Mouse (Mus musculus): ENCODE results near the gene Eral1. TPM values are rescaled to one million over a fixed set of nuclear protein-coding genes. Genes with fewer than 3 reads are reported as not detected.

The Eral1 gene
- total RNA-seq (2014; rRNA removed), result 27.4 and 30.3 TPM in 2 replicates
- polyA plus RNA-seq (2015; fragmentation: Nextera tagmentation; extraction: Ambion mirVana), result 25.5 and 26.7 TPM in 2 replicates

GRCm38 (mm10) chr11:78079961-78080921, at the start of gene Eral1:
Gene Eral1 (minus strand): TSS chr11:78080383.
- Histone ChIP-seq H3K4me1 (ENCODE audit: insufficient read depth) (peaks cover 12% of the 10 kb centered on the region), H3K27me3 (ENCODE audit: insufficient read depth, low read length) (no peaks in the 10 kb centered on the region; the same call in 1 of the 2 replicates), H3K9me3 (ENCODE audit: low read length) (no peaks in the 10 kb centered on the region), H3K36me3 (ENCODE audit: insufficient read depth) (peaks cover 13% of the 10 kb centered on the region), H3K4me2 (ENCODE audit: low read depth) (peak within 1 kb of the TSS; percentile 83), H3K4me3 (ENCODE audit: low read depth, low read length) (peak within 1 kb of the TSS; percentile 86), H3K9ac (peak within 1 kb of the TSS; percentile 89), H3K27ac (ENCODE audit: low read depth, low read length) (peak within 1 kb of the TSS; percentile 81)
- 1% methylated on average over 42 of the region's 42 CpGs for WGBS
- peak; percentile 38; the same call in 1 of the 2 replicates for TF ChIP-seq CTCF (IDR thresholded peaks at IDR 0.05; ENCODE audit: low read depth)
- DNase-seq (peak; percentile 95), ATAC-seq (peak; percentile 99)

DNA sequence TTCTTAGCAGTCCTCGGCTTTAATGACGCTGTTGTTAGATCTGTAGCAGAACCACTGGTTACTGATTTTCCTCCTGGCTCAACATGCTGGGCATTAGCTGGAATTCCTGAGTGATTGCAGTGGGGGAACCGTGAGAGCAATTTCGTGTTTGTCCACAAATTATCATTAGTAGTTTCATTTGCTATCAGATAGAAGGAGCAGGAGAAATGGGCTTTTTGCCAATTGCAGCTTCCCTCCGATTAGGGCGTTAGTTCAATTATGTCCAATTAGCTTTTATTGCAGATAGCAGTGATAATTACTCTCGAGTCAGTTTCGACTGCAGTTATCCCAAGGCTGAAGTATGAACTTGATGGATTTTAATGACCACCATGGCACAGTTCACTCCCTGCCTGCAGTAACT, 49.3 kb upstream of the Eral1 start:
- no peaks in the 10 kb centered on the region for H3K27me3 ChIP-seq (ENCODE audit: insufficient read depth, low read length)
- WGBS, result 31% methylated on average over 8 of the region's 8 CpGs
- no peak overlapping the region for H3K4me2 ChIP-seq (ENCODE audit: low read depth)
- no peak overlapping the region for H3K27ac ChIP-seq (ENCODE audit: low read depth, low read length)
- no peak overlapping the region for H3K9ac ChIP-seq
- DNase-seq (no peak), ATAC-seq (no peak)
- no peaks in the 10 kb centered on the region for H3K36me3 ChIP-seq (ENCODE audit: insufficient read depth)
- no peaks in the 10 kb centered on the region for H3K9me3 ChIP-seq (ENCODE audit: low read length)
- H3K4me3 ChIP-seq (ENCODE audit: low read depth, low read length), result no peak overlapping the region
- no peak for TF ChIP-seq CTCF (IDR thresholded peaks at IDR 0.05; ENCODE audit: low read depth)
- no peaks in the 10 kb centered on the region for H3K4me1 ChIP-seq (ENCODE audit: insufficient read depth)

DNA sequence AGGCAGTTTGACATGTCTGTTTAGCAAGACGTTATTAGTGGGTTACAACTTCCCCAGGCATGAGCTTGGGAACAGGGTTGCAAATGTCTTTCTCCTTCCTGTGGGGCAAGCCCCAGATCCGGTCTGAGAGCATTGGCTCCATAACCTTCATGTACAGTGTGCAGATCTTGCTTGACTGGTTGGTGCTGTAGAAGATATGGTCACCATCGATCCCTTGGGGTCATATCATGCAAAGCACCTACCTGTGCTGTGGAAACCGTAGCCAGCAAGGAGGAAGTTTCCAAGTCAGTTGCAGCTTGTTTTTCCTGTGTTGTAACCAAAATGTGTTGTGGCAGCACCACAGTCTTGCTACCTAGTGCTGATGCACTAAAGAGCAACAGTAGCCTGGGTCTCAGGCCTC, 46.6 kb upstream of the Eral1 start:
- Histone ChIP-seq H3K27me3 (ENCODE audit: insufficient read depth, low read length) (no peaks in the 10 kb centered on the region), H3K9me3 (ENCODE audit: low read length) (no peaks in the 10 kb centered on the region), H3K9ac (no peak overlapping the region), H3K4me1 (ENCODE audit: insufficient read depth) (no peaks in the 10 kb centered on the region), H3K36me3 (ENCODE audit: insufficient read depth) (no peaks in the 10 kb centered on the region), H3K27ac (ENCODE audit: low read depth, low read length) (no peak overlapping the region), H3K4me2 (ENCODE audit: low read depth) (no peak overlapping the region), H3K4me3 (ENCODE audit: low read depth, low read length) (no peak overlapping the region)
- no peak for TF ChIP-seq CTCF (IDR thresholded peaks at IDR 0.05; ENCODE audit: low read depth)
- no peak for DNase-seq
- no peak for ATAC-seq
- WGBS, result 86% methylated on average over 4 of the region's 4 CpGs

DNA sequence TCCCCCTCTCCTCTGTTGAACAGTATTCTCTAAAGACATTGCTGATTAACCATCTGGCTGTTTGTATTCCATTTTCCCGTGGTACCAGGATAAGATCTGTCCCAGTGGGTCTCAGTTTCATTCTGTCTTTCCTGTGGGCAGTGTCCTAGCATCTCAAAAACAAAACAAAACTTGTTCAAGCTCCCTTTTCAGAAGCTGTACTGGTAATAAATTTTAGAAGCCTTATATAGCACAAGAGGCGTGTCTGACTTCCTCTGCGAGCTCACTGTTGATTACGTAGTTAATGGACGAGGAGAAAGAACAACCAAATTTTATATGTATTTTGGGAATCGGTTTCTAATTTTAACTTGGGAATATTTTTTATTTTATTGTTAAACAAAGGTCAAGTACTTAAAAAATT, 45.5 kb upstream of the Eral1 start:
- no peaks in the 10 kb centered on the region for H3K9me3 ChIP-seq (ENCODE audit: low read length)
- no peaks in the 10 kb centered on the region for H3K36me3 ChIP-seq (ENCODE audit: insufficient read depth)
- no peaks in the 10 kb centered on the region for H3K27me3 ChIP-seq (ENCODE audit: insufficient read depth, low read length)
- H3K4me3 ChIP-seq (ENCODE audit: low read depth, low read length), result no peak overlapping the region
- no peaks in the 10 kb centered on the region for H3K4me1 ChIP-seq (ENCODE audit: insufficient read depth)
- WGBS, result 77% methylated on average over 6 of the region's 6 CpGs
- no peak overlapping the region for H3K27ac ChIP-seq (ENCODE audit: low read depth, low read length)
- no peak for TF ChIP-seq CTCF (IDR thresholded peaks at IDR 0.05; ENCODE audit: low read depth)
- no peak for DNase-seq
- no peak overlapping the region for H3K4me2 ChIP-seq (ENCODE audit: low read depth)
- no peak for ATAC-seq
- no peak overlapping the region for H3K9ac ChIP-seq

- H3K4me3 ChIP-seq (ENCODE audit: low read depth, low read length), result no peak overlapping the region
- no peaks in the 10 kb centered on the region for H3K27me3 ChIP-seq (ENCODE audit: insufficient read depth, low read length)
- no peak overlapping the region for H3K4me2 ChIP-seq (ENCODE audit: low read depth)
- no peak for ATAC-seq
- H3K27ac ChIP-seq (ENCODE audit: low read depth, low read length), result no peak overlapping the region
- no peak overlapping the region for H3K9ac ChIP-seq
- 0 out of 2 replicates have a peak, but pooled peaks cover 2% of the 10 kb centered on the region for H3K4me1 ChIP-seq (ENCODE audit: insufficient read depth)
- no peaks in the 10 kb centered on the region for H3K9me3 ChIP-seq (ENCODE audit: low read length)
- H3K36me3 ChIP-seq (ENCODE audit: insufficient read depth), result no peaks in the 10 kb centered on the region
- TF ChIP-seq CTCF (IDR thresholded peaks at IDR 0.05; ENCODE audit: low read depth), result no peak
- DNase-seq, result no peak
Observed at GRCm38 (mm10) chr11:78123782-78124181, 43.6 kb upstream of the Eral1 start.

DNA sequence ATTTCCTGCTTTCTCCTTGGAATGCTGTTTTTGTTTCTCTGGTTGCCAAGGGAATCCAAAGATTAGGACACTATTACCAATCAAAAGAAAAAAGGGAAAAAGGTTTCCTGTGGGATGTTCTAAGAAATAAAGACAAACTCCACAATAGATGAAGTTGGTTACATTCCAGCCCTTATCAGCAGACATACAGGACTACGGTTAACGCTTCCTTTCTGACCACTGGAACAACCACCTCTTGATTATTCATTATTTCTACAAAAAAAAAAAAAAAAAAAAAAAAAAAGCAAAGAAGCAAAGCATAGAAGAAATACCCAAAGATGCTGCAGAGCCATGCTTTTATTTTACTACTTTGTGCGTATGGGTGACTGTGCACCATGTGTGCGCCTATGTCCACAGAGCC, 42.6 kb upstream of the Eral1 start:
- H3K9ac ChIP-seq, result no peak overlapping the region
- no peaks in the 10 kb centered on the region for H3K9me3 ChIP-seq (ENCODE audit: low read length)
- no peak for ATAC-seq
- no peaks in the 10 kb centered on the region for H3K27me3 ChIP-seq (ENCODE audit: insufficient read depth, low read length)
- DNase-seq, result no peak
- no peaks in the 10 kb centered on the region for H3K36me3 ChIP-seq (ENCODE audit: insufficient read depth)
- H3K4me3 ChIP-seq (ENCODE audit: low read depth, low read length), result no peak overlapping the region
- H3K27ac ChIP-seq (ENCODE audit: low read depth, low read length), result no peak overlapping the region
- 0 out of 2 replicates have a peak, but pooled peaks cover 7% of the 10 kb centered on the region for H3K4me1 ChIP-seq (ENCODE audit: insufficient read depth)
- no peak for TF ChIP-seq CTCF (IDR thresholded peaks at IDR 0.05; ENCODE audit: low read depth)
- 90% methylated on average over 4 of the region's 4 CpGs for WGBS
- no peak overlapping the region for H3K4me2 ChIP-seq (ENCODE audit: low read depth)

DNA sequence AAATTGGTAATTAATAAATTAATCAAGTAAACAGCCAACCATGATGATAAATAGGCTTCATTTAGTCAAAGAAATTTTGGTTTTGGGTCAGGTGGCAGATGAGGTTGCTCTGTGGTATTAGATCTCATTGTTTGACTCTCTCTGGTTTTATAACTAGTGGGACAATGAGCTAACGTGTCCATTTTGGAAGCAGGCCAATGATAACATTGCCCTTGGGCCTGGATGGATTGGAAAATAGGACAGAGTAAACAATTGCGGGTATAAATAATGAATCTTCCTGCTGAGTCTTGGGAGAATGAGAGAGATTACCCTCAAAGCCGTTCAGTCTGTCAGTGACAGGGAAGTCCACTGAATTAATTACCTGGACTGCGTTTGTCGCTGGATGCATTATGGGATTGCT, 41.0 kb upstream of the Eral1 start:
- 47% methylated on average over 5 of the region's 5 CpGs for WGBS
- H3K36me3 ChIP-seq (ENCODE audit: insufficient read depth), result no peaks in the 10 kb centered on the region
- TF ChIP-seq CTCF (IDR thresholded peaks at IDR 0.05; ENCODE audit: low read depth), result no peak
- no peaks in the 10 kb centered on the region for H3K9me3 ChIP-seq (ENCODE audit: low read length)
- no peak overlapping the region for H3K4me3 ChIP-seq (ENCODE audit: low read depth, low read length)
- DNase-seq, result no peak
- H3K27ac ChIP-seq (ENCODE audit: low read depth, low read length), result no peak overlapping the region
- ATAC-seq, result no peak
- peaks cover 16% of the 10 kb centered on the region; the same call in 1 of the 2 replicates for H3K4me1 ChIP-seq (ENCODE audit: insufficient read depth)
- H3K9ac ChIP-seq, result no peak overlapping the region
- H3K4me2 ChIP-seq (ENCODE audit: low read depth), result no peak overlapping the region
- no peaks in the 10 kb centered on the region for H3K27me3 ChIP-seq (ENCODE audit: insufficient read depth, low read length)

All from forebrain, postnatal 0 days (tissue).